Mouse (Mus musculus) induced T-regulatory cell, adult 2 months (primary cell): ENCODE results near the gene Ercc2.

Experiments
- DNase-seq: peaks from one replicate; pipeline ENCODE4 v3.0.0-alpha.2; 2012; ENCODE audit warnings: low read depth

Gene Ercc2

DNA sequence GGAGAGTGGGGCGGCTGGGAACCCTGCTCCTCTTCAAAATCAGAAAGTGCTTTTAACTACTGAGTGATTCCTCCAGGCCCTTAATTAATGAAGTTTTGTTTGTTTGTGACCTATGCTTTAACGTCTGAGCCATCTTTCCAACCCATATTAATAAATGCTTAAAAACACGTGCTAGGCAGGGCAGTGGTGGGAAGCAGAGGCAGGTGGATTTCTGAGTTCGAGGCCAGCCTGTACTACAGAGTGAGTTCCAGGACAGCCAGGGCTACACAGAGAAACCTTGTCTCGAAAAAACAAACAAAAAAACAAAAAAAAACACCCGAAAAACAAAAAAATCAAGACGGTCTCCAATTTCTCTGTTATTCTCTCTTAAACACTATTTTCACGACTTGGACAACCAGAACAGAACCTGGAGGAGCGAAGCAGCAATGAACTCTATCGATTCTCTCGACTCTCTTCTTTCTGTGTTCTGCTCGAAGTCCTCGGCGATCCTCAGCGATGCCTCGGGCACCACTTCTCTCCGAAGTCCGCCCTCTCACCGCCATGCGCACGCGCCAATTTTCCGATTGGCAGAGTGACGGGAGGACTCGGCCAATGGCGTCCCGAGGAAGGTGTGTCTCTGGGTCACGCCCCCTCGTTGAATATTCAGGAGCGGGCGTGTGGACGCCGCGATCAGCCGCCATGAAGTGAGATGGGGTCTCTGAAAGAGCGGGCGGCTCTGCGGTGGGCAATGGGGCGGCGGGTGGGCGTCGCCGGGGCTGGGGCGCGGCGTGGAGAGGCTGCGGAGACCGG is at the start of gene Ercc2:
Gene Ercc2, plus strand, starts transcription at position 634 of the 789 bp plus-strand sequence.
- DNase-seq: peak; percentile 100

GRCm38 (mm10) chr7:19332709-19333352 is 49.0 kb upstream of the Ercc2 start:
- peak; percentile 88 for DNase-seq

GRCm38 (mm10) chr7:19335583-19335982 is 46.2 kb upstream of the Ercc2 start:
- peak; percentile 60 for DNase-seq

DNA sequence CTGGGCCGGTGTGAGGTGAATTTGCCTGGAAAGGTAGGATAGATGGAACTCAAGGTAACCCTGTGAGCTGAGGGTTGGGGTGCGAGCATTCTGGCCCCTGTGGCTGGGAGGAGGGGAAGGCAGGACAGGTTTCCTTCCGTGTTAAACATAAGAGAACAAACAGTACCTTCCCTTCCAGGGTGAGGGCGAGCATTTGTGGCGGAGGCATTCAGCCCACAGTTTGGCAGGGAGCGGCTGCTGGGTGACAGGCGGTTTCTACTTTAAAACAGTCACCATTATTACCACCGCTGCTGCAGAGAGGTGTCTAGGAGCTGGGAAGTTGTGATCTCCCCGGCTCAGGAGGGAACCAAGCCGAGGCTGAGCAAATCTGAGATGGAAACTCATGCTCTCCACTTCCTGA is 44.7 kb upstream of the Ercc2 start:
- DNase-seq: no peak

DNA sequence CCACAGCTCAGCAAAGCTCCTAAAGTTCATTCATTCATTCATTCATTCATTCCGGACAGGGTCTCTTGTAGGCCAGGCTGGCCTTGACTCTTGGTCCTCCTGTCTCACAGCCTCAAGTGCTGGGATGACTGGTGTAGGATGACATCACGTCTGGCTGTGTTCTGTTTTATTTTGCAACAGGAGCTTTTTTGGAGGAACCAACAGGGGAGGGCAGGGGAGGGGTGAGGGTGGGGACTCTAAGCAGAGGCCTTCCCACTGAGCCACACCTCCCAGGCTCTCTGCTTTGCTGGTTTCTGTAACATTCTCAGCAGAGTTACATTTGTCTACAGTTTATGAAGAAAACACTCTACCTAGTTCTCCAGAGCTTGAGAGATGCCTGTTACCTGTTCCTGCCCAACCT is 43.8 kb upstream of the Ercc2 start:
- no peak for DNase-seq

- DNase-seq: no peak
These were observed 43.2 kb upstream of the Ercc2 start for GRCm38 (mm10) chr7:19338596-19338995.

DNA sequence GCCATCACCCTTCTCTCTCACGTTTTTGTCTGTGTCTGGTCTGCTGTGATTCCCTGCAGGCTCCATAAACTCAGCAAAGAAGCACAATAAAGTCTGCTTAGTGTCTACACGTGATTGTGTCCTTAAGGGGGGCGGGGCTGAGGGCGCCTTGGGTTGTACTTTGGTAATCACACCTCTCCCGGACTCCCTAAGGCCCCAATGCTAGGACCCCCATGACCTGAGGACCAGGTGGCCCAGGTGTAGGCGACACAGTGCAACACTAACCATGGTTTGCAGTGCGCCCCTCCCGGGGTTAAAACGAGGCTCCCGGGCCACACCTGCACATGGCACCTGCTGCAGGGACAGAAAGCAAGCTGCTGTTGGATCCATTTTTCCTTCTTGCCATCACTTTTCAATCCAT is 40.6 kb upstream of the Ercc2 start:
- DNase-seq: peak; percentile 18

- peak; percentile 31 for DNase-seq
These were observed 39.9 kb upstream of the Ercc2 start for GRCm38 (mm10) chr7:19341761-19342409.

- peak; percentile 90 for DNase-seq
These were observed 39.3 kb upstream of the Ercc2 start for GRCm38 (mm10) chr7:19342481-19343027.

GRCm38 (mm10) chr7:19343210-19343808 is 38.5 kb upstream of the Ercc2 start:
- DNase-seq: peak; percentile 93

DNA sequence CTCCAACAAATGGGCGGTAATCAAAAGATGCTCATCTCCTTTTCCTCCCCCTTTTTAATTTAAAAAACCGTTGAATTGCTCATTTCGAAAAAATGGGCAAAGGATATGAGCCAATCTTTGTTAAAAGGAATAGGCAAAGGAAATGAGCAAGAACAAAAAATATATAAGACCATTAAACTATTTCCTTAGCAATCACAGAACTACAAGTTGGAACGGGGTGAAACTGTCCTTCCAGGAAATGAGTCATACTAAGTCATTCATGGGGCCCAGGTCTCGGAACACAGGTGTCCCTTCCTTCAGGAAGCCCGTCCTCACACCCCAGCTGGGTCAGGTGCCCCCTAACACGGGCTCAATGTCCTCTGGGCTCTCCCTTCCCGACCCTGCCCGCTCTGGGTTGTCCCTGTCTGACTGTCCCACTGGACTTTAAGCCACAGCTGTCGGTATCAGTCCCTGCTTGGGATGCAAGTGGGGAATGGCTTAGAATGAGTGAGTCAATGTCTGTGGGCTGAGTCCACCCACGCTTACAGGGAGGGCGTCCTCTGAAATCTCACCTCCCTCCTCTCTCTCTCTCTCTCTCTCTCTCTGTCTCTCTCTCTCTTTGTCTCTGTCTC is 37.5 kb upstream of the Ercc2 start, which contains the start of gene Ercc1:
Gene Ercc1, plus strand, starts transcription at position 542 of the 611 bp plus-strand sequence.
- peak; percentile 73 for DNase-seq

DNA sequence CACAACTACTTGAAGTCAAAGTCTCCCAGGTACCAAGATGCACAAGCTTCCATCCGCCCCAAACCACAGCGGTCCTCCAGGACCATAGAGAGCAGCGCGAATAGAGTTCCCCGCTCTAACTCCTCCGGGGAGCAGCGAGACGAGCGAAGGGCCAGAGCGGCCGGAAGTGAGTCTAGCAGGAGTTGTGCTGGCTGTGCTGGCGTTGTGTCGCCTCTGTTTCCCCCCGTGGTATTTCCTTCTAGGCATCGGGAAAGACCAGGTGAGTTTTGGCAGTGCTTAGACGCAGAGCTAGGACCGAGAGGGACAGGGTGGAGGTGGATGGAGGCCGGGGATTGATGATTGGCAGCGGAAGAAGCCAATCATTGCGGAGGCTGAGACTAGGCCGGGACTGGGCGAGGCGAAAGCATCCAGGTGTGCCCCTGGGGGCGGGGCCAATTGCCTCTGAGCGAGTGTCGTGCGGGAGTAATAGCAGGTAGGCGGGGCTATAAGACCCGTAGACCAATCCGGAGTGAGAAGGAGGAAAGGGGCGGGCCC is 36.8 kb upstream of the Ercc2 start:
- peak; percentile 100 for DNase-seq

DNA sequence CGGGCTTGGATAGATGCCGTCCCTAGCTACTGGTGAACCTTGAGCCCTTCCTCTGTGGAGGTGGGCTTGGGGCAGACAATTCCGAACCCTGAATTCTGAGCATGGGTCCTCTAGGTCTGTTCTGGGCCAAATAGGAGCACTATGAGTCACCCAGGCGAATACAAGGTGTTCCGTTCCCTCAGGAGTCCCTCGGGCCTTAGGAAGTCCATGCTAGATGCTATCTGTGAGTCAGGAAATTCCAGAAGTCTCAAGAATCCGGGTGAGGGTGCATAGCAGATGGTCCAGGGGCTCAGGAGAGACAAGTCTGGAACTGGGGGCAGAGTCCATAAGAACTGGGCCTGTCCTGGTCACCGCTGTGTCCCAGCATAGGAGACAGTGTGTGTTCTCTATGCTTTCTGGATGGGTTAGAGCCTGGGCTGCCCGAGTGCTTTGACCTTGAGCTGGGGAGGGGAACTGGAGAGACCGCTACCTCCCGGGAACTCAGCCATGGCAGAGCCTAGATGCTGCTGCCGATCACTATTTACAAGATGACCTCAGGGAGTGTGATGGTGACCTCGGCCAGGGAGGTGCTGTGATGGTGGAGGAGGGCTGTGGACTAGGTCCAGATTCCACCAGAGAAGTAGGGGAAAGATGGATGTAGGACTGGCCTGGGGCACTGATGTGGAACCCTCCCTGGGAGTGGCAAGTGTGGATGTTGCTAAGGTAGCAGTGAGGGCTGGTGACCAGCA is 32.5 kb upstream of the Ercc2 start:
- no peak for DNase-seq

DNA sequence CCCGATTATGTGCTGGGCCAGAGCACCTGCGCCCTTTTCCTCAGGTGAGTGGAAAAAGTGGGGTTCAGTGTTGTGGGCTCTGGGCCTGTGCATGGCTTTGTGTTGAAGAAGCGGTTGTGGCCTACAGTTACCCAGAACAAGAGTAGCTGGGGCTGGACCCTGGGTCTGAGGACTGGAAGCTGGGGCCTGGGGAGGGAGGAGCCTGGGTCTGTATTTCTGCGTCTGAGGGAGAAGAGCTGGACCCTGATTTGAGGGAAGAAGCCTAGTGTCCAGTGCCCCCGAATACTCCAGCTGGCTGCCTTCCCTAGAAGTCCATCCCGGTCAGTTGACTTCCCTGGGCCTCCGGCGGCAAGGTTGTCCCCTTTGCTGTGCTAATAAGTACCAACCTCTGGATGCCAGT is 31.6 kb upstream of the Ercc2 start:
- DNase-seq: no peak

- no peak for DNase-seq
These were observed 26.8 kb upstream of the Ercc2 start for GRCm38 (mm10) chr7:19354991-19355390.

GRCm38 (mm10) chr7:19356311-19356710 is 25.5 kb upstream of the Ercc2 start:
- no peak for DNase-seq

DNA sequence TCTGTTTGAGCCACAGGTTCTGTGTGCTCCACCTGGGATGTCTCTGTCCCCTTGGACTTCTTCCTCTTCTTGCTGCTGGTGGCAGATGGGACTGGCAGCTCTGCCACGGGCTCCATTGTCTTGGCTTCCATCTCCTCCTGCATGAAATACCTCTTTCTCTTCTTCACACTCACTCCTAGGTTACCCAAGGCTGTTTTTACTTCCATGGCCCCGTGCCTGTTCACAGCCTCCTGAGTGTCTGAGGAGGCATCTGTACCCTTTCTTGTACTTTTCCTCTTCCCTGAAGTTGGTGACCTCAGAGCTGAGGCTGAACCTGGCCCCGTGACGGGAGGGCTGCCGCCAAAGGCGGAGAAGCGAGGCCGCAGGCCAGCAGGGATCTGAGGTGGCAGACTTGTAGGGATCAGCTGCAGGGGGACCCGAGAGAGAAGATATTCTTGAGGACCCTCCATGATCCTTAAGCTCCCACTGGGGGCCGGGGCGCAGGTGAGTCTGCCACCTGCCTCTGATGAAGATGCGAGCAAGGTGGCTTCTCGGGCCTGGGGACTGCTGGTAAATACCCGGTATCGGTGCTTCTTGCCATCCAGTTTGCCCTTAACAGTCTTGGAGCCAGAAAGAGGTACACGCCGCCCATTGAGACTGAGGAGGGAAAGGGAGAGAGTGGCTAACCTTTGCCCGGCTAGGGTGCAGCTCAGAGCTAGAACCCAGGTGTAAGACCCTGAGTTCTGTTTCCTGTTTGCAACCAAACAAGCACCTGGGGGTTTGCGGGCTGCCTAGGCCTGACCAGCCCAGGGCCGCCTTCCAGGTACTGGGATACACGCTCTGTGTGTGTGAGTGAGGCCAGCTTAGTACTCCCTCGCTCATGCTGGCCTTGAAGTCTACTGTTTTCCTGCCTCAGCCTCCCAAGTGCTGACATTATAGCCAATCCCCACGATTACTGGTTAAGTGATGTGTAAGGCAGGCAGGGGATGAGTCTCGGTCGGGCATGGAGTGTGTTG is 24.1 kb upstream of the Ercc2 start:
- DNase-seq: no peak

GRCm38 (mm10) chr7:19358634-19359033 is 23.2 kb upstream of the Ercc2 start:
- DNase-seq: peak; percentile 55

- DNase-seq: peak; percentile 95
These were observed 22.4 kb upstream of the Ercc2 start, which contains the start of the genes Cd3eap and Ppp1r13l for GRCm38 (mm10) chr7:19359299-19359891. TSS of gene Cd3eap (minus strand) at chr7:19359483. TSS of gene Ppp1r13l (plus strand) at chr7:19359749.
